Mouse (Mus musculus): ENCODE data around the gene Isoc2b. TPM values are rescaled to one million over a fixed set of nuclear protein-coding genes. Genes with fewer than 3 reads are reported as not detected.
A peak's percentile ranks its signal among the peaks of the same experiment; 100 is the strongest.

Gene Isoc2b
- polyA plus RNA-seq, 1 experiment from 2014 or later, result 2.9 TPM

DNA sequence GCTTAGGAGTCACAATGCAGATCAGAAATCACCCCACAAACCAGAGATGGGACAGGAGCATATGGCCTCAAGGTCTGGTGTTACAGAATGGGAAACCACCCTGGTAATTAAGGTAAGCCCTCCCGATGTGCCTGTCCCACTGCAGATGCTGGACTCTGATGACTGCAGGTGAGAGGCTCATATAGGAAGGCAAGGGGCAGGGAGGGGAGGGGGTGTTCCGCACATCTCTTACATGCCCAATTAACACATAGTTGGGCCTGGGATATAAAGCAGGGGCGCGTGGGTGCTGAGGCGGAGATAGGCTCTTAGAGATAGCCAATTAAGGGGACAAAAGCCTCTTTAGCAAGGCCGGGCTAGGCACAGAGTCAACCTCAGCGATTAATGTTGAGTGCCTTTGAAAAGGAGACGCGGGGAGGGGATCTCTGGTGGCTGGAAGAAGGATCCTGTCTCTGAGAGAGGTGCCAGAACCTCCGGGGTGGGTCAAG is 36.5 kb upstream of the Isoc2b start, which contains the start of gene Gm36210:
Gm36210 (minus strand) TSS at position 51 of the 485 bp plus-strand sequence.
- no peaks in the 10 kb centered on the region for H3K4me1 ChIP-seq (ENCODE audit: control insufficient read depth, insufficient read depth, low read length)
- H3K9ac ChIP-seq (ENCODE audit: low read depth, low read length), result peak within 1 kb of the TSS; percentile 39; the same call in 1 of the 2 replicates
- H3K4me3 ChIP-seq (ENCODE audit: low read depth, low read length), result no peak within 1 kb of the TSS

DNA sequence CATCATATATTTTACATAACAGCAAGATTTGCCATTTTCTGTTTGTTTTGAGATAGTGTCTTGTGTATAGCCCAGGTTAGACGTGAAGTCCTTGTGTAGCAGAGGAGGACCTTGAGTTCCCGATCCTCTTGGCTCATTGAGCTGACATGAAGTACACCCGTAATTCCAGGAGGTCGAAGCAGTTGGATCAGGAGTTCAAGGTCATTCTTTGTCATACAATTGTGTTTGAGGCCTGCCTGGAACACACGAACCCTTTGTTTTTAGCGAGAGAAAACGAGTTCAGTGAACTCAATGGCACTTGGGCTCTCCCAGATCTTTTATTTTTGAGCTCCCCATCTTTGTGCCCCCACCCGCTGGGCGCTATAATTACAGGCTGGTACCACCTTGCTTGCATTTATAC is 32.3 kb upstream of the Isoc2b start:
- 82% methylated on average over 9 of the region's 9 CpGs for WGBS (ENCODE audit: insufficient replicate concordance)
- peaks cover 9% of the 10 kb centered on the region for H3K4me1 ChIP-seq (ENCODE audit: control insufficient read depth, insufficient read depth, low read length)

More for the DNA sequence above, 36.5 kb upstream of the Isoc2b start, which contains the start of gene Gm36210:
- ATAC-seq (replicated peaks; ENCODE audit: insufficient number of reproducible peaks, low FRiP score, low TSS enrichment), result no peak
- H3K9me3 ChIP-seq (replicated peaks; ENCODE audit: control insufficient read depth, low read length), result peaks cover 4% of the 10 kb centered on the region; the same call in 1 of the 2 replicates
- no peaks in the 10 kb centered on the region for H3K27me3 ChIP-seq (ENCODE audit: control insufficient read depth, insufficient read depth, low read length)
- H3K36me3 ChIP-seq (ENCODE audit: control insufficient read depth, insufficient read depth, low read length), result no peaks in the 10 kb centered on the region
- WGBS (ENCODE audit: insufficient replicate concordance), result 52% methylated on average over 10 of the region's 10 CpGs
- H3K27ac ChIP-seq (ENCODE audit: low read depth, low read length), result no peak within 1 kb of the TSS
- no peak within 1 kb of the TSS for H3K4me2 ChIP-seq

DNA sequence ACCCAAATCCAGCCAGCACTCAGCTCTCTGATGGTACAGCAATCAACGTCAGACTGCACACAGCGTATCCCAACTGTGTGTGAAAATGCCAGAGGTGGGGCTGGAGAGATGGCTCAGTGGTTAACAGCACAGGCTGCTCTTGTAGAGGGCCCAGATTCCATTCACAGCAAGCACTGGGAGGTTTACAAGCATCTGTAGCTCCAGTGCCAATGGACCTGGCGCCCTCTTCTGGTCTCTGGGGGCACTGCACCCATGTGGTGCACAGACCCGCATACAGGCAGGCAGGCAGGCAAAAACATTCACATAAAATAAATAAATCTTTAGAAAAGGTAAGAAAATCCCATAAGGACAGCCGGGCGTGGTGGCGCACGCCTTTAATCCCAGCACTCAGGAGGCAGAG is 31.1 kb upstream of the Isoc2b start:
- Histone ChIP-seq H3K27ac (ENCODE audit: low read depth, low read length) (no peak overlapping the region), H3K4me2 (peak overlapping the region; percentile 72; the same call in 1 of the 2 replicates), H3K4me1 (ENCODE audit: control insufficient read depth, insufficient read depth, low read length) (peaks cover 9% of the 10 kb centered on the region), H3K9ac (ENCODE audit: low read depth, low read length) (no peak overlapping the region), H3K4me3 (ENCODE audit: low read depth, low read length) (peak overlapping the region; percentile 42), H3K36me3 (ENCODE audit: control insufficient read depth, insufficient read depth, low read length) (no peaks in the 10 kb centered on the region), H3K9me3 (replicated peaks; ENCODE audit: control insufficient read depth, low read length) (peaks cover 4% of the 10 kb centered on the region; the same call in 1 of the 2 replicates), H3K27me3 (ENCODE audit: control insufficient read depth, insufficient read depth, low read length) (no peaks in the 10 kb centered on the region)
- 48% methylated on average over 8 of the region's 8 CpGs for WGBS (ENCODE audit: insufficient replicate concordance)
- ATAC-seq (replicated peaks; ENCODE audit: insufficient number of reproducible peaks, low FRiP score, low TSS enrichment), result no peak

More for the DNA sequence above, 32.3 kb upstream of the Isoc2b start:
- no peaks in the 10 kb centered on the region for H3K36me3 ChIP-seq (ENCODE audit: control insufficient read depth, insufficient read depth, low read length)
- ATAC-seq (replicated peaks; ENCODE audit: insufficient number of reproducible peaks, low FRiP score, low TSS enrichment), result no peak
- no peak overlapping the region for H3K4me2 ChIP-seq
- H3K9me3 ChIP-seq (replicated peaks; ENCODE audit: control insufficient read depth, low read length), result peaks cover 4% of the 10 kb centered on the region; the same call in 1 of the 2 replicates
- H3K27ac ChIP-seq (ENCODE audit: low read depth, low read length), result no peak overlapping the region
- H3K27me3 ChIP-seq (ENCODE audit: control insufficient read depth, insufficient read depth, low read length), result no peaks in the 10 kb centered on the region
- H3K9ac ChIP-seq (ENCODE audit: low read depth, low read length), result no peak overlapping the region
- H3K4me3 ChIP-seq (ENCODE audit: low read depth, low read length), result no peak overlapping the region

DNA sequence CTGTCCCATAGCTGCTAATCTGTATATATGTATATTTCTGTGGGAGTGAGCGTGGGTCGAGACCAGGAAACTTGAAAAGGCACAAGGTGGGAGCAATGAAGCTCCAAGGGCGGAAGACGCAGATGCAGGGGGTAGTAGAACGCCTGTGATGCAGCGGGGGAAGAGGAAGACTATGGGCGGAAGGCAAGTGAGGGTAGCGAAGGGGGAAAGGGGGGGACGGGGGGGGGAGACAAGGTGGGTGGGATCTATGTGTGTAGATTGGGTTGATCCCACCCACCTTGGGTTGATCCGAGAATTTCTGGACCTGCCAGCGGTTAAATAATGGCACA is 30.4 kb upstream of the Isoc2b start:
- H3K27ac ChIP-seq (ENCODE audit: low read depth, low read length), result peak overlapping the region; percentile 78
- H3K9ac ChIP-seq (ENCODE audit: low read depth, low read length), result peak overlapping the region; percentile 69
- WGBS (ENCODE audit: insufficient replicate concordance), result 20% methylated on average over 11 of the region's 11 CpGs
- peaks cover 4% of the 10 kb centered on the region; the same call in 1 of the 2 replicates for H3K9me3 ChIP-seq (replicated peaks; ENCODE audit: control insufficient read depth, low read length)
- H3K4me3 ChIP-seq (ENCODE audit: low read depth, low read length), result peak overlapping the region; percentile 42
- no peaks in the 10 kb centered on the region for H3K27me3 ChIP-seq (ENCODE audit: control insufficient read depth, insufficient read depth, low read length)
- no peak for ATAC-seq (replicated peaks; ENCODE audit: insufficient number of reproducible peaks, low FRiP score, low TSS enrichment)
- H3K36me3 ChIP-seq (ENCODE audit: control insufficient read depth, insufficient read depth, low read length), result no peaks in the 10 kb centered on the region
- H3K4me1 ChIP-seq (ENCODE audit: control insufficient read depth, insufficient read depth, low read length), result peaks cover 9% of the 10 kb centered on the region
- peak overlapping the region; percentile 72 for H3K4me2 ChIP-seq

DNA sequence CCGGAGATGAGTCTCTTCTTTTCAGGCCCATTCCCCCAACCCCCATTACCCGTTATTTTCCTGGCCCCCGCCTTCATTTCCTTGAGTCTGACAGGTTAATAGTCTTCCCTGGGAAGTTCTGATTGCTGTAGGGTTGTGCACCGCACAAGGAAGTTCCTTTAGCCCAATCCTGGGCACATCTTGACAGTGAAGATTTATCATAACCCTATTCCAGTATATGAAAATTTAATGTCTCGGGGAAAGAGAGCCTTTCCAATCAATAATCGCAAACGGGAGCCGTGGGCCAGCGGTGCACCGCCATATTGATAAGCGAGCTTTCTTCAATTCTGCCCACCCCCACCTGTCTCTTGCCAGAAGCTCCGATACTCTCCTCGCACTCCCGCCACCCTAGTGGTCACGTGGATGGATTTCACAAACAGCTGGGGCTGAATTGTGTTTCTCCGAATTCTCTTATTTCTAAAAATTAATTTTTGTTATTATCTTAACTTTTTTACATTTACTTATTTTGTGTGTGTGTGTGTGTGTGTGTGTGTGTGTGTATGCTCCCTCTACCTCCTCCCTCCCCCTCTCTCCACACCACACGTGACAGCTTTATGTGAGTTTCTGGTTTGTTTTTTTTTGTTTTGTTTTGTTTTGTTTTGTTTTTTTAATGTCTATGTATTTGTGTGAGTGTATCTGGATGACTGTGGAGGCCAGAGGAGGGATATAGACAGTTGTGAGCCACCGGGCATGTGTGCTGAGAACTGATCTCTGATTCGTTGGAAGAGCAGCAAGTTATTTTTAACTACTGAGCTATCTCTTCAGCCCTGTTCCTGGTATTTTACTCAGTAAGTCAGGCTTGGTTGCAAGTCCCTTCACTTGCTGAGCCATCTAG is 29.8 kb upstream of the Isoc2b start:
- peak overlapping the region; percentile 72 for H3K4me2 ChIP-seq
- H3K9me3 ChIP-seq (replicated peaks; ENCODE audit: control insufficient read depth, low read length), result peaks cover 4% of the 10 kb centered on the region; the same call in 1 of the 2 replicates
- ATAC-seq (replicated peaks; ENCODE audit: insufficient number of reproducible peaks, low FRiP score, low TSS enrichment), result peak; percentile 58
- 2% methylated on average over 19 of the region's 19 CpGs for WGBS (ENCODE audit: insufficient replicate concordance)
- H3K4me3 ChIP-seq (ENCODE audit: low read depth, low read length), result peak overlapping the region; percentile 42
- peak overlapping the region; percentile 69 for H3K9ac ChIP-seq (ENCODE audit: low read depth, low read length)
- H3K27me3 ChIP-seq (ENCODE audit: control insufficient read depth, insufficient read depth, low read length), result no peaks in the 10 kb centered on the region
- H3K4me1 ChIP-seq (ENCODE audit: control insufficient read depth, insufficient read depth, low read length), result peaks cover 9% of the 10 kb centered on the region
- peak overlapping the region; percentile 78 for H3K27ac ChIP-seq (ENCODE audit: low read depth, low read length)
- no peaks in the 10 kb centered on the region for H3K36me3 ChIP-seq (ENCODE audit: control insufficient read depth, insufficient read depth, low read length)

DNA sequence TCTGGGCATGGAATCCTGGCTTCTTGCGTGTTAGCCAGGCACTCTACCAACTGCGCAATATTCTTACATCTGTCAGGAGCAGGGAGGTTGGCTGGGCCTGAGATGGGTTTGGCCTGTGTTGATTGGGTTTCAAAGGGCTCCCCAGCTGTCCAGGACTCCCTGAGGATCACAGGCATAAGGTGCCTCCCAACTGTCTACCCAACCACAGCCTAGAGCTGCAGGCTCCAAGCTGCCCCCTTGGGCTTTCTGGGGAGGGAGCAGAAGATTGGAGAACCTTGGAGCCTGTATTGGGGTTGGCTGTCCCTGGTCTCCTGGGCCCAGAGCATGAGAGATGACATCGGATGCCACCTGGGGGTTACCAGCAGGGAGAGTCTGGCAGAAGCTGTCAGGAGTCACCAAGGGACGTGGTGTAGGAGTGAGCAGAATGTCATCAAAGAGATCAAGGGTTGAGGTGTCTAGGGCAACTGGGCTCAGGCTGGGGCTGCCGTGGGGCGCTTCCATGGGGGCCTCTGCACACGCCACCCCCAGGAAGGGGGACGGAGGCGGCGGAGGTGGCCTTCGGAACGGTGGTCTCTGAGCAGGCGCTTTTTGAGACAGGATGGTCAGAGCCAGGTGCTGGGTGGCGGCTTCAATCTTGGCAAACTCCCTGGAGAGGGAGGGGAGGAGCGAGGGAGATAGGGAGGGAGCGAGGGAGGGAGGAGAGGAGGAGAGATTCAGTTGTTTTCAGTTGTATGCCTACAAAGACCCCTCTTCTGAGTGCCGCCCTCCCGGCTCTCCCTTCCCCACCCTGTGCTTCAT is 29.0 kb upstream of the Isoc2b start:
- Histone ChIP-seq H3K9me3 (replicated peaks; ENCODE audit: control insufficient read depth, low read length) (no peaks in the 10 kb centered on the region), H3K9ac (ENCODE audit: low read depth, low read length) (peak overlapping the region; percentile 63), H3K4me1 (ENCODE audit: control insufficient read depth, insufficient read depth, low read length) (peaks cover 9% of the 10 kb centered on the region), H3K4me2 (peak overlapping the region; percentile 72), H3K27me3 (ENCODE audit: control insufficient read depth, insufficient read depth, low read length) (no peaks in the 10 kb centered on the region), H3K4me3 (ENCODE audit: low read depth, low read length) (peak overlapping the region; percentile 42), H3K36me3 (ENCODE audit: control insufficient read depth, insufficient read depth, low read length) (no peaks in the 10 kb centered on the region), H3K27ac (ENCODE audit: low read depth, low read length) (no peak overlapping the region)
- no peak; the same call in 1 of the 2 replicates for ATAC-seq (replicated peaks; ENCODE audit: insufficient number of reproducible peaks, low FRiP score, low TSS enrichment)
- WGBS (ENCODE audit: insufficient replicate concordance), result 17% methylated on average over 17 of the region's 18 CpGs

DNA sequence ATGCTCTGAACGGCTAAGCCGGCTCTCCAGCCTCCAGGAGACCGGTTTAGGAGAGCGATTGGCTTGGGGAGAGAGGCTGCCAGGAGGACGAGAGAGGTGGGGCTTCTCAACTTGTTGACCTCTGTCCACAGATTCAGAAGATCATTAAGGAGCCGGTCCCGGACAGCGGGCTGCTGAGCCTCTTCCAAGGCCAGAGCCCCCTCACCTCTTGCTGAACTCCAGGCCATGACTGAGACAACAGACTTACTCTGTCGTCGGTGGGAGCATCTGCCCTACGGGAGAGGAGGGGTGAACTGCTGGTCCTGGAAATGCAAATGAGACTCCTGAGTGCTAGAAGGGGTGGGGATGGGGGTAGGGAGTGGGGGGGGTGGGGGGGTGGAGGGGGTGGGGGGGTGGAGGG is 25.1 kb upstream of the Isoc2b start:
- H3K36me3 ChIP-seq (ENCODE audit: control insufficient read depth, insufficient read depth, low read length), result no peaks in the 10 kb centered on the region
- H3K4me3 ChIP-seq (ENCODE audit: low read depth, low read length), result no peak overlapping the region
- H3K9me3 ChIP-seq (replicated peaks; ENCODE audit: control insufficient read depth, low read length), result no peaks in the 10 kb centered on the region
- no peak overlapping the region for H3K4me2 ChIP-seq
- WGBS (ENCODE audit: insufficient replicate concordance), result 54% methylated on average over 11 of the region's 11 CpGs
- no peak overlapping the region for H3K9ac ChIP-seq (ENCODE audit: low read depth, low read length)
- peaks cover 9% of the 10 kb centered on the region for H3K4me1 ChIP-seq (ENCODE audit: control insufficient read depth, insufficient read depth, low read length)
- ATAC-seq (replicated peaks; ENCODE audit: insufficient number of reproducible peaks, low FRiP score, low TSS enrichment), result no peak
- no peaks in the 10 kb centered on the region for H3K27me3 ChIP-seq (ENCODE audit: control insufficient read depth, insufficient read depth, low read length)
- H3K27ac ChIP-seq (ENCODE audit: low read depth, low read length), result no peak overlapping the region

DNA sequence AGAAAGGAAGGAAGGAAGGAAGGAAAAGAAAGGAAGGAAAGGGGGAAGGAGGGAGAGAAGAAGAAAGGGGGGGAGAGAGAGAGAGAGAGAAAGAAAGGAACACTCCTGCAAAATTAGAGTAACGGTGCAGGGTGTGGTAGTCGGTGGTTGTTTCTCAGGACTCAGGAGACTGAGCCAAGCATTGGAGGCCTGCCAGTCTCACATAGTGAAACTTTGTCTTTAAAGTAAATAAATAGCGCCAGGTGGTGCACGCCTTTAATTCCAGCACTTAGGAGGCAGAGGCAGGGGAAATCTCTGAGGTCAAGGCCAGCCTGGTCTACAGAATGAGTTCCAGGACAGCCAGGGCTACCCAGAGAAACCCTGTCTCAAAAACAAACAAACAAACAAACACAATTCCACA is 16.6 kb upstream of the Isoc2b start:
- Histone ChIP-seq H3K9me3 (replicated peaks; ENCODE audit: control insufficient read depth, low read length) (no peaks in the 10 kb centered on the region), H3K27ac (ENCODE audit: low read depth, low read length) (no peak overlapping the region), H3K36me3 (ENCODE audit: control insufficient read depth, insufficient read depth, low read length) (no peaks in the 10 kb centered on the region), H3K4me1 (ENCODE audit: control insufficient read depth, insufficient read depth, low read length) (no peaks in the 10 kb centered on the region), H3K27me3 (ENCODE audit: control insufficient read depth, insufficient read depth, low read length) (no peaks in the 10 kb centered on the region), H3K4me2 (no peak overlapping the region), H3K9ac (ENCODE audit: low read depth, low read length) (no peak overlapping the region), H3K4me3 (ENCODE audit: low read depth, low read length) (no peak overlapping the region)
- WGBS (ENCODE audit: insufficient replicate concordance), result 76% methylated on average over 4 of the region's 4 CpGs
- no peak for ATAC-seq (replicated peaks; ENCODE audit: insufficient number of reproducible peaks, low FRiP score, low TSS enrichment)
